Mouse (Mus musculus): Measurements from ENCODE around the gene 4921536K21Rik. TPM values are rescaled to one million over a fixed set of nuclear protein-coding genes. Genes with fewer than 3 reads are reported as not detected.

4921536K21Rik gene
- polyA plus RNA-seq, 1 experiment = 1.1 TPM

DNA sequence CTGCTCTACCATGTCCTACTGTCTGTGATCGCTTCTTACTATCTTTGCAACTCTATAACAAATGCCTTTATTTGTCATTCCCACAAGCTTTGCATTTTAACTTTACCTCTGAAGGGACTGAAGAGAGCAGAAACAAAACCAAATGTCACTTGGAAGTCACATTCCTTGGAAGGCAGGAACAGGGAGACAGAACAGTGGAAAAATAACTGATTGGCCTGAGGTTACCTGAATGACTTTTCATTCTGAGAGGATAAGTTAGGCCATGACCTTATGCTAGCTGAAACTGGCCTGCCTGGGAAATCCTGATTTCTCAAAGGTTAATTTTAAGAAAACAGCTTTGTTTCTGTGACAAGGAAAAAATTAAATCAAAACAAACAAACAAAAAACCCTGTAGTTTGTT is 1.0 kb upstream of the 4921536K21Rik start:
- Histone ChIP-seq H3K27me3 (replicated peaks; ENCODE audit: control insufficient read depth, insufficient read depth, low read length) (no peaks in the 10 kb centered on the region), H3K27ac (ENCODE audit: insufficient read depth, low read depth, low read length) (peak overlapping the region; percentile 86), H3K4me3 (ENCODE audit: insufficient read depth, low read depth, low read length) (no peak overlapping the region), H3K36me3 (ENCODE audit: control insufficient read depth, insufficient read depth, low read length) (no peaks in the 10 kb centered on the region), H3K4me1 (ENCODE audit: control insufficient read depth, insufficient read depth, low read length) (0 out of 2 replicates have a peak, but pooled peaks cover 3% of the 10 kb centered on the region)
- TF ChIP-seq CTCF (conservative IDR thresholded peaks at IDR 0.05; ENCODE audit: insufficient read depth, insufficient read length, low read depth, low read length) = no peak
- TF ChIP-seq POLR2A (IDR thresholded peaks at IDR 0.05; ENCODE audit: low read depth, low read length) = no peak
- WGBS = 74% methylated on average over 1 of the region's 1 CpGs
- peak; percentile 52 for DNase-seq

DNA sequence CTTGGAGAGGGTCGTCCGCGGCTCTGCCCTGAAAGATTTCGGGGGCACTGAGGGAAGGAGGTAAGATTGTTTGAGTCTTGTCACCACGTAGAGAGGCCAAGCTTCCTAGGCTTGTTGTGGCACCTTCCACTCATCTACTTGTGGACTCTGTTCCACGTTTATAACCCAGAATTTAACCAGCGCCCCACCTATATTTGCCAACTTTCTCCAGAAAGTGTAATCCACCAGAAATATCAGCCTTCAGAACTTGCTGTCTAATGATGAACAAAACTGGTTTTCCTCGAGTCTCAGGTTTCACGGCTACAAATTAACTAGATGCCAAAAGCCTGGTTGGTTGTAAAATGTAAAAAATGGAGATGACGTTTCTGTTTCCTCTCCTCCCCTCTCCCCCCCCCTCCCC is 560 bp upstream of the 4921536K21Rik start:
- H3K4me1 ChIP-seq (ENCODE audit: control insufficient read depth, insufficient read depth, low read length) = 0 out of 2 replicates have a peak, but pooled peaks cover 3% of the 10 kb centered on the region
- DNase-seq = peak; percentile 69
- TF ChIP-seq CTCF (conservative IDR thresholded peaks at IDR 0.05; ENCODE audit: insufficient read depth, insufficient read length, low read depth, low read length) (no peak), POLR2A (IDR thresholded peaks at IDR 0.05; ENCODE audit: low read depth, low read length) (no peak)
- no peaks in the 10 kb centered on the region for H3K36me3 ChIP-seq (ENCODE audit: control insufficient read depth, insufficient read depth, low read length)
- H3K4me3 ChIP-seq (ENCODE audit: insufficient read depth, low read depth, low read length) = peak overlapping the region; percentile 65
- H3K27me3 ChIP-seq (replicated peaks; ENCODE audit: control insufficient read depth, insufficient read depth, low read length) = no peaks in the 10 kb centered on the region
- WGBS = 2% methylated on average over 10 of the region's 10 CpGs
- peak overlapping the region; percentile 49 for H3K27ac ChIP-seq (ENCODE audit: insufficient read depth, low read depth, low read length)

DNA sequence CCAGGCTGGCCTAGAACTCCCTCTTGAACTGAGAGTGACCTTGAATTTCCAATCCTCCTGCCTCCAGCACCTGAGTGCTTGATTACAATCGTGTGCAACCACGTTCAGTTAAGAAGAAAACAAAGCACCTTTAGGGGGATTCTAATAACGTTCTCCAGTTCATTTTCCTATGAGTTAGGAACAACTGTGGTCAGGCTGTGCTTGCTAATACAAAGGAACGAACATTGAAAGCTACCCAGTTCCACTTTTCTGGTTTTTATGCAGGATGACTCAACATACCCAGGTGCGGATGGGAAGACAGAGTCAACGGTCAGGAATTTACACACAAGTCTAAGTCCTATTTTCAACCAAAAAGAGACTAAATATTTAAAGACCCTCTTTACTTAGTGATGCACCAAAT is 928 bp downstream of the 4921536K21Rik start:
- no peak overlapping the region; the same call in 1 of the 2 replicates for H3K4me3 ChIP-seq (ENCODE audit: insufficient read depth, low read depth, low read length)
- 85% methylated on average over 6 of the region's 6 CpGs for WGBS
- 0 out of 2 replicates have a peak, but pooled peaks cover 3% of the 10 kb centered on the region for H3K4me1 ChIP-seq (ENCODE audit: control insufficient read depth, insufficient read depth, low read length)

DNA sequence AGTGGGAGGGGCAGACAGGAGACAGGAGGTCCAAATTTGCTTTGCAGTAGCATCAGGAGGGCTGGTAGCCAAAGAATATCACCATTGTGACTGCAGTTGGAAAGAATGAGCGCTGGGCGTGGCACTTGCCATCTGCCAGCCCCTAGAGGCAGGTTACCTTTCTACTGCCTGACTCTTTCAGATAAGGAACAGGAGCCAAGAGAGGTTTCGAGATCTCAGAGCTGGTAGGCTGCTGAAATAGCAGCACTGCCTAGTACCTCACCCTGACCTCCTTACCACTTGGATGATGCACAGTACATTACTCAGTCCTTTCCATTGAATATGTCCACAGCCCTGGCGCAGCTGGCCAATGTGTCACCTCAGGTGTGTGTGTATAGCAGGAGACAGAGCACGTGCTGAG is 7.6 kb downstream of the 4921536K21Rik start:
- no peak for DNase-seq
- WGBS = 81% methylated on average over 5 of the region's 5 CpGs

More for the DNA sequence above, 928 bp downstream of the 4921536K21Rik start:
- H3K27ac ChIP-seq (ENCODE audit: insufficient read depth, low read depth, low read length) = no peak overlapping the region
- no peak for DNase-seq
- TF ChIP-seq CTCF (conservative IDR thresholded peaks at IDR 0.05; ENCODE audit: insufficient read depth, insufficient read length, low read depth, low read length) = no peak
- TF ChIP-seq POLR2A (IDR thresholded peaks at IDR 0.05; ENCODE audit: low read depth, low read length) = no peak
- no peaks in the 10 kb centered on the region for H3K27me3 ChIP-seq (replicated peaks; ENCODE audit: control insufficient read depth, insufficient read depth, low read length)
- no peaks in the 10 kb centered on the region for H3K36me3 ChIP-seq (ENCODE audit: control insufficient read depth, insufficient read depth, low read length)

DNA sequence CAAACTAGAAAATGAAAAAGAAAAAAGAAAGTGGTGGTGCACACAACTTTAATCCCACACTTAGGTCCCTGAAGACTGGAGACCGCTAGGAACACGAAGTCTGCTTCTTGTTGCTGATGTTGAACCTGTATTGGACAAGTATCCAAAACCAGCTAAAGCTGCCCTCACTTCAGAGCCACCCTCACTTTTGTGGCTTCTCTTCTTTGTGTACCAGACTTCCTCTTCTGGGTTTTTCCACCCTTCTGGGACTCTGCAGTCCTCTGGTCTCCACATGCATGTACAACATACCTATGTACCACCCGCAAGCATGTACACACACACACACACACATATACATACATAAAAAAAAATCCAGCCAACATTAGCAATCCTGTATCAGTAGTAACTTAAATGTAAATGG is 11.2 kb downstream of the 4921536K21Rik start:
- TF ChIP-seq POLR2A (IDR thresholded peaks at IDR 0.05; ENCODE audit: low read depth, low read length) = no peak
- no peak for TF ChIP-seq CTCF (conservative IDR thresholded peaks at IDR 0.05; ENCODE audit: insufficient read depth, insufficient read length, low read depth, low read length)

More for the DNA sequence above, 7.6 kb downstream of the 4921536K21Rik start:
- Histone ChIP-seq H3K36me3 (ENCODE audit: control insufficient read depth, insufficient read depth, low read length) (no peaks in the 10 kb centered on the region), H3K27me3 (replicated peaks; ENCODE audit: control insufficient read depth, insufficient read depth, low read length) (no peaks in the 10 kb centered on the region), H3K4me1 (ENCODE audit: control insufficient read depth, insufficient read depth, low read length) (no peaks in the 10 kb centered on the region), H3K27ac (ENCODE audit: insufficient read depth, low read depth, low read length) (no peak overlapping the region), H3K4me3 (ENCODE audit: insufficient read depth, low read depth, low read length) (no peak overlapping the region)
- TF ChIP-seq CTCF (conservative IDR thresholded peaks at IDR 0.05; ENCODE audit: insufficient read depth, insufficient read length, low read depth, low read length) (no peak), POLR2A (IDR thresholded peaks at IDR 0.05; ENCODE audit: low read depth, low read length) (no peak)

DNA sequence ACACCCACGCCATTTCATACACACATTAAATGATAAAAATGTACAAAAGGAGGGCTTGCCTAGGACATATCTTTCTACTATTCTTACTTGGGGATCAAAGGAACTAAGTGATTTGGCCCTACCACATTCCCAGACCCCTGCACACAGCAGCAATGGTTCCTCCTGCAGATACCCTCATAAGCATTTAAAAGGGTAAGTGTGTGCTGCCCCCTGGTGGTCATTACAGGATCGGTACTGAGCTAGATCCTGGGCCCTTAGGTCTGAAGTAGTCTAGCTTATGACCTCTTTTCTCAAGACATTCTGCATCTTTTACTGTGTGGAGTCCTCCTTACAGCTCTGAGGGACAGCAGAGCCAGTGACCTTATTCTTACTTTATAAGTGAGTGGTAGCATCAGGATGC is 15.1 kb downstream of the 4921536K21Rik start:
- Histone ChIP-seq H3K36me3 (ENCODE audit: control insufficient read depth, insufficient read depth, low read length) (no peaks in the 10 kb centered on the region), H3K4me3 (ENCODE audit: insufficient read depth, low read depth, low read length) (no peak overlapping the region), H3K27ac (ENCODE audit: insufficient read depth, low read depth, low read length) (no peak overlapping the region), H3K27me3 (replicated peaks; ENCODE audit: control insufficient read depth, insufficient read depth, low read length) (no peaks in the 10 kb centered on the region), H3K4me1 (ENCODE audit: control insufficient read depth, insufficient read depth, low read length) (no peaks in the 10 kb centered on the region)
- 41% methylated on average over 2 of the region's 2 CpGs for WGBS
- peak; percentile 80 for TF ChIP-seq CTCF (conservative IDR thresholded peaks at IDR 0.05; ENCODE audit: insufficient read depth, insufficient read length, low read depth, low read length)
- TF ChIP-seq POLR2A (IDR thresholded peaks at IDR 0.05; ENCODE audit: low read depth, low read length) = no peak
- peak; percentile 80 for DNase-seq

More for the DNA sequence above, 11.2 kb downstream of the 4921536K21Rik start:
- no peaks in the 10 kb centered on the region for H3K36me3 ChIP-seq (ENCODE audit: control insufficient read depth, insufficient read depth, low read length)
- H3K27me3 ChIP-seq (replicated peaks; ENCODE audit: control insufficient read depth, insufficient read depth, low read length) = no peaks in the 10 kb centered on the region
- no peak overlapping the region for H3K4me3 ChIP-seq (ENCODE audit: insufficient read depth, low read depth, low read length)
- 91% methylated on average over 3 of the region's 3 CpGs for WGBS
- H3K27ac ChIP-seq (ENCODE audit: insufficient read depth, low read depth, low read length) = no peak overlapping the region
- H3K4me1 ChIP-seq (ENCODE audit: control insufficient read depth, insufficient read depth, low read length) = no peaks in the 10 kb centered on the region
- no peak for DNase-seq

DNA sequence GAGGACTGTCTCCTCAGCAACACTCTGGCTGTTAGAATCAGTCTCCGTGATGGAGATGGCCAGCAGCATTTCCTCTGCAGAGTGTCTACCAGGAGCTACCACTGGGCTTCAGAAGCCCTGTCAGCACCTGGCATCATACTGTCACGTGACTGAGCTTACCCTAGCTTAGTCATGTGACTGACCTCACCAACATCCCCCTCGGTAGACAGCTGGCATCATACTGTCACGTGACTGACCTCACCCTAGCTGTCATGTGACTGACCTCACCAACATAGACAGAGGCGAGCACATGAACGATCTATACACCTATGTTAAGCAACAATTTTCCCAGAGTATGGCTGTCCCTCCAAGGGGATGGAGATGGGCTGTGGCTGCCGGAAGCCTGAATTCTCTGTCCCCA is 16.2 kb downstream of the 4921536K21Rik start:
- 53% methylated on average over 7 of the region's 7 CpGs for WGBS
- H3K4me3 ChIP-seq (ENCODE audit: insufficient read depth, low read depth, low read length) = no peak overlapping the region
- H3K4me1 ChIP-seq (ENCODE audit: control insufficient read depth, insufficient read depth, low read length) = no peaks in the 10 kb centered on the region
- no peaks in the 10 kb centered on the region for H3K36me3 ChIP-seq (ENCODE audit: control insufficient read depth, insufficient read depth, low read length)
- TF ChIP-seq CTCF (conservative IDR thresholded peaks at IDR 0.05; ENCODE audit: insufficient read depth, insufficient read length, low read depth, low read length) (no peak), POLR2A (IDR thresholded peaks at IDR 0.05; ENCODE audit: low read depth, low read length) (no peak)
- no peaks in the 10 kb centered on the region for H3K27me3 ChIP-seq (replicated peaks; ENCODE audit: control insufficient read depth, insufficient read depth, low read length)
- no peak for DNase-seq
- H3K27ac ChIP-seq (ENCODE audit: insufficient read depth, low read depth, low read length) = no peak overlapping the region
